Comparison of ENCODE assay signal across 31 mouse cellular contexts in genomic region chr4:86270085-86270484, GRCm38 (mm10).
DNase-seq lines count a peak whose midpoint lies in the region; ATAC-seq and TF ChIP-seq lines count a peak whose summit lies in the region.
"Had no signal": no experiment of that assay in that cellular context is flagged by ENCODE, and none has a peak within 500 bp of the region (broad histone marks: within the 10 kb centered on the region; RNA-seq: fewer than 3 reads in every experiment).

No protein-coding gene starts in this region.

- peak; percentile 73; the same call in 1 of the 2 replicates for ATAC-seq in forebrain, postnatal 0 days
- peak; percentile 38; the same call in 1 of the 2 replicates for ATAC-seq in midbrain, embryonic 12.5 days (ENCODE audit: low FRiP score, low read depth)
- ATAC-seq in midbrain, postnatal 0 days (ENCODE audit: low FRiP score) = peak; percentile 75; the same call in 1 of the 2 replicates
- ATAC-seq: lung, postnatal 0 days had no signal

- H3K27ac ChIP-seq in forebrain, postnatal 0 days (ENCODE audit: low read depth, low read length) = no peak overlapping the region
- no peak overlapping the region for H3K27ac ChIP-seq in forebrain, embryonic 10.5 days
- no peak overlapping the region for H3K27ac ChIP-seq in midbrain, embryonic 12.5 days (replicated peaks)
- no peak overlapping the region for H3K27ac ChIP-seq in midbrain, postnatal 0 days (ENCODE audit: low read depth, low read length)
- H3K27ac ChIP-seq: embryonic facial prominence, embryonic 12.5 days; hindbrain, embryonic 14.5 days; kidney, postnatal 0 days; left cerebral cortex, adult 2 months; limb, embryonic 15.5 days; liver, embryonic 13.5 days; stomach, postnatal 0 days had no signal

- no peak overlapping the region for H3K4me2 ChIP-seq in forebrain, postnatal 0 days (ENCODE audit: low read depth)
- H3K4me2 ChIP-seq in midbrain, embryonic 12.5 days (replicated peaks) = no peak overlapping the region
- no peak overlapping the region for H3K4me2 ChIP-seq in midbrain, postnatal 0 days (ENCODE audit: low read depth, low read length, poor library complexity, severe bottlenecking)
- H3K4me2 ChIP-seq: embryonic facial prominence, embryonic 12.5 days; hindbrain, embryonic 14.5 days; limb, embryonic 15.5 days; liver, embryonic 13.5 days had no signal

- no peak for TF ChIP-seq CTCF in forebrain, postnatal 0 days (IDR thresholded peaks at IDR 0.05; ENCODE audit: low read depth)
- TF ChIP-seq CTCF in midbrain, postnatal 0 days (IDR thresholded peaks at IDR 0.05) = no peak

- H3K4me1 ChIP-seq in forebrain, postnatal 0 days (ENCODE audit: insufficient read depth) = no peaks in the 10 kb centered on the region
- no peaks in the 10 kb centered on the region for H3K4me1 ChIP-seq in forebrain, embryonic 10.5 days
- 0 out of 2 replicates have a peak, but pooled peaks cover 2% of the 10 kb centered on the region for H3K4me1 ChIP-seq in midbrain, embryonic 12.5 days
- no peaks in the 10 kb centered on the region for H3K4me1 ChIP-seq in midbrain, postnatal 0 days (ENCODE audit: insufficient read depth, low read length)
- H3K4me1 ChIP-seq: liver, embryonic 13.5 days; megakaryocyte, embryonic 14.5 days had no signal

- no peak for DNase-seq in forebrain, postnatal 0 days
- DNase-seq in forebrain, embryonic 10.5 days (ENCODE audit: extremely low spot score, low spot score) = no peak
- peak; percentile 27 for DNase-seq in layer of hippocampus, adult 9-11 months
- DNase-seq in layer of hippocampus, postnatal 36 days = no peak
- no peak for DNase-seq in midbrain, postnatal 0 days (ENCODE audit: low spot score)
- no peak for DNase-seq in thymus, postnatal 25 days
- DNase-seq: adrenal gland, postnatal 10 days; cerebellum, adult 11-12 months; cerebellum, adult 9-11 months; embryo, embryonic 11 days; gastrocnemius, postnatal 14 days; heart, postnatal 14 days; kidney, adult 18-20 months; kidney, postnatal 4 days; liver, embryonic 13.5 days; lung, adult 18-20 months; lung, postnatal 4 days; right cerebral cortex, adult 18-20 months; right cerebral cortex, postnatal 4 days; thymus, adult 18-20 months; thymus, postnatal 36 days had no signal

- WGBS in forebrain, postnatal 0 days = 56% methylated on average over 2 of the region's 2 CpGs
- 80% methylated on average over 2 of the region's 2 CpGs for WGBS in forebrain, embryonic 10.5 days
- WGBS in midbrain, embryonic 12.5 days = 69% methylated on average over 2 of the region's 2 CpGs
- 47% methylated on average over 2 of the region's 2 CpGs for WGBS in midbrain, postnatal 0 days

- H3K36me3 ChIP-seq in forebrain, postnatal 0 days (ENCODE audit: insufficient read depth) = no peaks in the 10 kb centered on the region
- H3K36me3 ChIP-seq in forebrain, embryonic 10.5 days (replicated peaks) = no peaks in the 10 kb centered on the region
- H3K36me3 ChIP-seq in midbrain, embryonic 12.5 days = no peaks in the 10 kb centered on the region
- H3K36me3 ChIP-seq in midbrain, postnatal 0 days (ENCODE audit: insufficient read depth, low read length) = no peaks in the 10 kb centered on the region
- H3K36me3 ChIP-seq: embryonic facial prominence, embryonic 12.5 days; G1E; limb, embryonic 15.5 days; liver, embryonic 13.5 days had no signal

- no peaks in the 10 kb centered on the region for H3K9me3 ChIP-seq in forebrain, postnatal 0 days (ENCODE audit: low read length)
- no peaks in the 10 kb centered on the region for H3K9me3 ChIP-seq in forebrain, embryonic 10.5 days
- H3K9me3 ChIP-seq in midbrain, embryonic 12.5 days = no peaks in the 10 kb centered on the region
- H3K9me3 ChIP-seq in midbrain, postnatal 0 days (ENCODE audit: low read length) = no peaks in the 10 kb centered on the region
- H3K9me3 ChIP-seq: embryonic facial prominence, embryonic 12.5 days; G1E; limb, embryonic 15.5 days; liver, embryonic 13.5 days; megakaryocyte, embryonic 14.5 days had no signal

- H3K4me3 ChIP-seq in forebrain, postnatal 0 days (ENCODE audit: low read depth, low read length) = no peak overlapping the region
- H3K4me3 ChIP-seq in forebrain, embryonic 10.5 days = no peak overlapping the region
- H3K4me3 ChIP-seq in midbrain, embryonic 12.5 days = no peak overlapping the region
- H3K4me3 ChIP-seq in midbrain, postnatal 0 days (ENCODE audit: low read depth, low read length) = no peak overlapping the region
- H3K4me3 ChIP-seq: embryonic facial prominence, embryonic 12.5 days; left cerebral cortex, adult 2 months; limb, embryonic 15.5 days; liver, embryonic 13.5 days; megakaryocyte, embryonic 14.5 days had no signal

- H3K27me3 ChIP-seq in forebrain, postnatal 0 days (ENCODE audit: insufficient read depth, low read length) = no peaks in the 10 kb centered on the region
- H3K27me3 ChIP-seq in forebrain, embryonic 10.5 days (ENCODE audit: poor library complexity, severe bottlenecking) = no peaks in the 10 kb centered on the region
- no peaks in the 10 kb centered on the region for H3K27me3 ChIP-seq in midbrain, embryonic 12.5 days
- no peaks in the 10 kb centered on the region for H3K27me3 ChIP-seq in midbrain, postnatal 0 days (ENCODE audit: insufficient read depth, low read length)
- H3K27me3 ChIP-seq: embryonic facial prominence, embryonic 12.5 days; limb, embryonic 15.5 days; liver, embryonic 13.5 days; megakaryocyte, embryonic 14.5 days had no signal

- H3K9ac ChIP-seq in forebrain, postnatal 0 days = no peak overlapping the region
- no peak overlapping the region for H3K9ac ChIP-seq in midbrain, embryonic 12.5 days (replicated peaks)
- no peak overlapping the region for H3K9ac ChIP-seq in midbrain, postnatal 0 days (replicated peaks; ENCODE audit: low read length, poor library complexity, severe bottlenecking)
- H3K9ac ChIP-seq: embryonic facial prominence, embryonic 12.5 days; hindbrain, embryonic 14.5 days; limb, embryonic 15.5 days; liver, embryonic 13.5 days had no signal
